Mouse (Mus musculus) small intestine, adult 2 months (tissue): ENCODE results near the gene Vgll4.

Experiments
- CTCF ChIP-seq: fragments of 200-500 bp; IDR thresholded peaks from 2 replicates; pipeline ENCODE4 v1.5.1; 2012; ENCODE audit warnings: low read depth, mild to moderate bottlenecking, control low read depth, inconsistent platforms, low read length, moderate library complexity, mixed read lengths; ENCODE audit not compliant: insufficient replicate concordance, insufficient read length; ENCODE audit errors: extremely low read depth
- POLR2A ChIP-seq: fragments of 200-500 bp; IDR thresholded peaks from 2 replicates; pipeline ENCODE4 v1.6.1; 2012; ENCODE audit warnings: low read depth, mild to moderate bottlenecking, control low read depth, inconsistent platforms, low read length, moderate library complexity

GRCm38 (mm10) chr6:114886012-114886411 lies 83.8 kb downstream of the Vgll4 start:
- no peak for TF ChIP-seq CTCF
- TF ChIP-seq POLR2A: no peak
